Mouse (Mus musculus) midbrain, postnatal 0 days (tissue): ENCODE data around the gene Cdk17. TPM values are rescaled to one million over a fixed set of nuclear protein-coding genes. Genes with fewer than 3 reads are reported as not detected.

Experiments used
- ATAC-seq: fragments of 200-750 bp; cut with Nextera tagmentation; 2 replicates; pipeline ENCODE4 v1.8.0; 2017; ENCODE audit warnings: moderate number of reproducible peaks, mild to moderate bottlenecking, moderate TSS enrichment, moderate library complexity; ENCODE audit not compliant: low FRiP score
- DNase-seq: peaks from one replicate; pipeline ENCODE4 v3.0.0-alpha.2; 2015; ENCODE audit warnings: low spot score
- H3K27ac ChIP-seq: fragments of 300-500 bp; sonication (generic); 2 replicates; pipeline ENCODE4 v1.5.1; 2014; ENCODE audit warnings: low read depth, mild to moderate bottlenecking, low read length, mixed read lengths
- H3K27me3 ChIP-seq: fragments of 300-500 bp; sonication (generic); 2 replicates; pipeline ENCODE4 v1.6.1; 2014; ENCODE audit warnings: low read length, control low read depth, mixed read lengths; ENCODE audit not compliant: insufficient read depth
- H3K36me3 ChIP-seq: fragments of 300-500 bp; sonication (generic); 2 replicates; pipeline ENCODE4 v1.6.1; 2014; ENCODE audit warnings: low read length, control low read depth, mixed read lengths; ENCODE audit not compliant: insufficient read depth
- H3K4me1 ChIP-seq: fragments of 300-500 bp; sonication (generic); 2 replicates; pipeline ENCODE4 v1.6.1; 2014; ENCODE audit warnings: mild to moderate bottlenecking, control low read depth, antibody characterized with exemption, low read length, mixed read lengths; ENCODE audit not compliant: insufficient read depth
- H3K4me2 ChIP-seq: fragments of 300-500 bp; sonication (generic); 2 replicates; pipeline ENCODE4 v1.6.1; 2014; ENCODE audit warnings: low read depth, mild to moderate bottlenecking, low read length, mixed read lengths; ENCODE audit not compliant: poor library complexity, severe bottlenecking
- H3K4me3 ChIP-seq: fragments of 300-500 bp; sonication (generic); 2 replicates; pipeline ENCODE4 v1.5.1; 2014; ENCODE audit warnings: low read depth, mild to moderate bottlenecking, low read length, moderate library complexity
- H3K9ac ChIP-seq: fragments of 300-500 bp; sonication (generic); replicated peaks from 2 replicates; pipeline ENCODE4 v1.6.1; 2014; ENCODE audit warnings: mild to moderate bottlenecking, low read length, moderate library complexity, mixed read lengths; ENCODE audit not compliant: poor library complexity, severe bottlenecking
- H3K9me3 ChIP-seq: fragments of 300-500 bp; sonication (generic); 2 replicates; pipeline ENCODE4 v1.6.1; 2016; ENCODE audit warnings: low read length, control low read depth
- CTCF ChIP-seq: IDR thresholded peaks from 2 replicates; pipeline ENCODE4 v1.5.1; 2016; ENCODE audit warnings: antibody characterized with exemption, mild to moderate bottlenecking
- WGBS: fragments of 180-500 bp; shearing (Covaris S2); extraction: QIAGEN DNeasy Blood & Tissue Kit; methylation state at CpG from one replicate; pipeline ENCODE4 v1.1.7; 2014; 5-methylcytosine and 5-hydroxymethylcytosine counted together
- polyA plus RNA-seq: library from polyadenylated mRNA; unstranded; fragments of >200 nt; fragmentation: Nextera tagmentation; extraction: Ambion mirVana; gene quantifications from 2 replicates; pipeline ENCODE4 v1.2.1, GENCODE M21; 2015
- total RNA-seq: library from RNA; depleted of rRNA; stranded (reverse); fragments of >200 nt; gene quantifications from 2 replicates; pipeline ENCODE4 v1.2.3, GENCODE M21; 2014

Gene Cdk17
- total and polyA plus RNA-seq, 2 experiments from 2014 or later = 34.3 to 91.1 TPM

- 37% methylated on average over 6 of the region's 6 CpGs for WGBS
- no peak overlapping the region for H3K4me3 ChIP-seq
Observed at GRCm38 (mm10) chr10:93289404-93289803, 128.7 kb downstream of the Cdk17 start.

GRCm38 (mm10) chr10:93291352-93291751 is 130.7 kb downstream of the Cdk17 start:
- 36% methylated on average over 7 of the region's 7 CpGs for WGBS
- Histone ChIP-seq H3K9ac (no peak overlapping the region), H3K27me3 (no peaks in the 10 kb centered on the region), H3K4me1 (no peaks in the 10 kb centered on the region), H3K4me3 (no peak overlapping the region), H3K9me3 (no peaks in the 10 kb centered on the region), H3K27ac (no peak overlapping the region), H3K4me2 (no peak overlapping the region), H3K36me3 (no peaks in the 10 kb centered on the region)
- peak; percentile 54 for DNase-seq
- no peak for ATAC-seq
- TF ChIP-seq CTCF = peak; percentile 77

More at GRCm38 (mm10) chr10:93289404-93289803, 128.7 kb downstream of the Cdk17 start:
- no peaks in the 10 kb centered on the region for H3K4me1 ChIP-seq
- no peak overlapping the region for H3K27ac ChIP-seq
- no peak overlapping the region for H3K4me2 ChIP-seq
- H3K36me3 ChIP-seq = no peaks in the 10 kb centered on the region
- H3K27me3 ChIP-seq = no peaks in the 10 kb centered on the region
- H3K9me3 ChIP-seq = no peaks in the 10 kb centered on the region
- ATAC-seq (no peak), DNase-seq (no peak)
- no peak for TF ChIP-seq CTCF
- H3K9ac ChIP-seq = no peak overlapping the region

GRCm38 (mm10) chr10:93291843-93292242 is 131.2 kb downstream of the Cdk17 start:
- Histone ChIP-seq H3K27ac (no peak overlapping the region), H3K9me3 (no peaks in the 10 kb centered on the region), H3K36me3 (no peaks in the 10 kb centered on the region), H3K4me2 (no peak overlapping the region), H3K9ac (no peak overlapping the region), H3K4me1 (no peaks in the 10 kb centered on the region), H3K4me3 (no peak overlapping the region), H3K27me3 (no peaks in the 10 kb centered on the region)
- no peak for ATAC-seq
- peak; percentile 89 for TF ChIP-seq CTCF
- WGBS = 5% methylated on average over 6 of the region's 6 CpGs
- peak; percentile 93 for DNase-seq

- no peaks in the 10 kb centered on the region for H3K36me3 ChIP-seq
- TF ChIP-seq CTCF = no peak
- H3K4me3 ChIP-seq = no peak overlapping the region
- ATAC-seq (no peak), DNase-seq (no peak)
- H3K27me3 ChIP-seq = no peaks in the 10 kb centered on the region
- no peaks in the 10 kb centered on the region for H3K4me1 ChIP-seq
- no peak overlapping the region for H3K9ac ChIP-seq
- H3K4me2 ChIP-seq = no peak overlapping the region
- 74% methylated on average over 7 of the region's 7 CpGs for WGBS
- no peak overlapping the region for H3K27ac ChIP-seq
- no peaks in the 10 kb centered on the region for H3K9me3 ChIP-seq
Observed at GRCm38 (mm10) chr10:93293621-93294020, 132.9 kb downstream of the Cdk17 start.

- H3K4me2 ChIP-seq = no peak overlapping the region
- H3K4me3 ChIP-seq = no peak overlapping the region
- no peak for TF ChIP-seq CTCF
- H3K9me3 ChIP-seq = no peaks in the 10 kb centered on the region
- no peaks in the 10 kb centered on the region for H3K27me3 ChIP-seq
- H3K27ac ChIP-seq = no peak overlapping the region
- H3K9ac ChIP-seq = no peak overlapping the region
- no peaks in the 10 kb centered on the region for H3K36me3 ChIP-seq
- 76% methylated on average over 20 of the region's 20 CpGs for WGBS
- H3K4me1 ChIP-seq = no peaks in the 10 kb centered on the region
- ATAC-seq (no peak), DNase-seq (no peak)
Observed at GRCm38 (mm10) chr10:93294547-93295219, 134.0 kb downstream of the Cdk17 start.

- TF ChIP-seq CTCF = peak; percentile 20; the same call in 1 of the 2 replicates
- 33% methylated on average over 5 of the region's 5 CpGs for WGBS
- Histone ChIP-seq H3K4me3 (no peak overlapping the region), H3K4me2 (no peak overlapping the region), H3K27me3 (no peaks in the 10 kb centered on the region), H3K36me3 (no peaks in the 10 kb centered on the region), H3K9ac (no peak overlapping the region), H3K27ac (no peak overlapping the region), H3K9me3 (no peaks in the 10 kb centered on the region), H3K4me1 (no peaks in the 10 kb centered on the region)
- no peak for ATAC-seq
- DNase-seq = no peak
Observed at GRCm38 (mm10) chr10:93297774-93298173, 137.1 kb downstream of the Cdk17 start.
